Mouse (Mus musculus): Measurements from ENCODE around the gene Tenm4. TPM values are rescaled to one million over a fixed set of nuclear protein-coding genes. Genes with fewer than 3 reads are reported as not detected.
"Not testable (repeated sequence)": the region's sequence is repeated elsewhere in the genome, so short reads cannot be mapped to it uniquely, and the experiment has no call there.

The Tenm4 gene
- total RNA-seq, 2 experiments from 2014 or later = 31.5 to 38.5 TPM

DNA sequence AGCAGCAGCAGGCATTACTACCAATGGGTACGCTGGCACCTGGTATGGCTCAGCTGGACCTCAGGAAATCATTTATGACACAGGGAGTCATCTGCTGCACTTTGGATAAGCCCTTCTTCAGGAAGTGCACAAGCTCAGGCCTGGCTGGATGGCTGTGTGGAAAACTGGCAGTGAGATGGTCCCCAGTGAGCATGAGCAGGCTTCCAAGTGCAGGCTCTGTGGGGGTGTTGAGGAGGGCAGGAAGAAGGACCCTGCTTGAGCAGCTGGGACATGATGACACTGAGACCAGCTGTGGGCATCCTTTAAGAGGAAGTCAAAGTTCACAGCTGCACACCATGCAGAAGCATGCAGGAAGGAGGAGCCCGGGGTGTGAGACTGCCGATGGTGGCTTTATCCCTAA, 455.3 kb downstream of the Tenm4 start:
- no peak for DNase-seq (ENCODE audit: low spot score in 2 of 2)

GRCm38 (mm10) chr7:96630551-96630950, 459.5 kb downstream of the Tenm4 start:
- DNase-seq (ENCODE audit: low spot score in 2 of 2) = not testable (repeated sequence)

- DNase-seq (ENCODE audit: low spot score in 2 of 2) = no peak
These were observed 462.0 kb downstream of the Tenm4 start for GRCm38 (mm10) chr7:96633008-96633407.

GRCm38 (mm10) chr7:96635830-96636440, 464.9 kb downstream of the Tenm4 start:
- DNase-seq (ENCODE audit: low spot score in 2 of 2) = no peak

GRCm38 (mm10) chr7:96643461-96644204, 472.6 kb downstream of the Tenm4 start:
- DNase-seq (ENCODE audit: low spot score in 2 of 2) = peak in 1 of 2 experiments; percentile 23

DNA sequence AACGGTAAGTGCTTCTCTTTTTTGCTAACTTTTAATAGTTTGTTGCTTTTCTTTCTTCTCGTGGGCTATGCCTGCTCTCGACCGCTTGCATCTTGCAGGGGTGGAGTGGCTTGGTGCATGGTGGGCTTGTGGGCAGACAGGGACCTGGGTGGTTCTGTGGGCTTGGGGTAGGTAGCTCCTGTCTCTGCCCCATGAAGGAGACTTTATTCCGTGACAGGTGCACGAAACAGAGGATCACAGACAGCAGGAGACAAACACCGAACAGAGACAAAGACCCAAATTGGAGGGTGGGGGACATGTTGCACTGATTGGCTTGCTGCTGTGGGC, 473.1 kb downstream of the Tenm4 start:
- no peak for DNase-seq (ENCODE audit: low spot score in 2 of 2)

DNA sequence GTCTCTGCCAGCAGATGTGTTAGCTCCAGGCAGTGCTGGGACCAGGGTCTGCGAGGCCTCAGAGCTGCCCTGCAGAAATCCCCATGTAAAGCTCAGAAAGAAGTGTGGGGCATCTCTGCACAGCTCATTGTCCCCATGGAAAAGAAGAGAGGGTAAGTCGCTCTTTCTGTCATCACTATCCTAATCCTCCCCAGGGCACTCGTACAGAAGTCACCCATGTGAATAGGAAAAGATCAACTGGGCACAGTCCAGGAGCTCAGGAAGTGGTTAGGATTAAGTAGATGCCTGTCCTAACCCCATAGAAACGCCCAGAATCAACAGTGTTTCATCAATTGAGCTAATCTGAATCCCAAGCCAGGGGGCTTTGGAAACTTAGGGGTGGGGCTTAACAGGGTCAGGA, 476.6 kb downstream of the Tenm4 start:
- DNase-seq (ENCODE audit: low spot score in 2 of 2) = no peak

GRCm38 (mm10) chr7:96648606-96649005, 477.6 kb downstream of the Tenm4 start:
- DNase-seq (ENCODE audit: low spot score in 2 of 2) = no peak

DNA sequence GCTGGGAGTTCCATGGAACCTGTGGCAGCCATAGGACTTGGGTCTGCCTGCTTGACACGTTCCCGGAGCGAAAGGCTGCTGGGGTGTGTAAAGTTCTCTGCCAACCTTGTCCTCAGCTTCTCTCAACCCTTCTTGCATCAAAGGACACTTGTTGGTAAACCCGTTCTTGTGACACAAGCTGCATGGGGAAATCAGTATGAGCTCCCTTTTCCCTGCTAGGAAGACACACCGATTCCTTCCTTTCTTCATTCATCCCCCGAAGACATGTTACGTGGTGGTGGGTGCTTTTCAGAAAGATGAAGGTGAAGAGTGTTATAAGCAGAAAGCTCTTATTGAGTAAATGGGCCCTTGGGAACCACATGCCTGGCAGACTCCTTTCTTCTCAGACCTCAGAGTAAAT, 478.1 kb downstream of the Tenm4 start:
- DNase-seq (ENCODE audit: low spot score in 2 of 2) = no peak

- DNase-seq (ENCODE audit: low spot score in 2 of 2) = no peak
These were observed 479.4 kb downstream of the Tenm4 start for GRCm38 (mm10) chr7:96650435-96650834.

- DNase-seq (ENCODE audit: low spot score in 2 of 2) = no peak
These were observed 480.0 kb downstream of the Tenm4 start for GRCm38 (mm10) chr7:96651055-96651454.

DNA sequence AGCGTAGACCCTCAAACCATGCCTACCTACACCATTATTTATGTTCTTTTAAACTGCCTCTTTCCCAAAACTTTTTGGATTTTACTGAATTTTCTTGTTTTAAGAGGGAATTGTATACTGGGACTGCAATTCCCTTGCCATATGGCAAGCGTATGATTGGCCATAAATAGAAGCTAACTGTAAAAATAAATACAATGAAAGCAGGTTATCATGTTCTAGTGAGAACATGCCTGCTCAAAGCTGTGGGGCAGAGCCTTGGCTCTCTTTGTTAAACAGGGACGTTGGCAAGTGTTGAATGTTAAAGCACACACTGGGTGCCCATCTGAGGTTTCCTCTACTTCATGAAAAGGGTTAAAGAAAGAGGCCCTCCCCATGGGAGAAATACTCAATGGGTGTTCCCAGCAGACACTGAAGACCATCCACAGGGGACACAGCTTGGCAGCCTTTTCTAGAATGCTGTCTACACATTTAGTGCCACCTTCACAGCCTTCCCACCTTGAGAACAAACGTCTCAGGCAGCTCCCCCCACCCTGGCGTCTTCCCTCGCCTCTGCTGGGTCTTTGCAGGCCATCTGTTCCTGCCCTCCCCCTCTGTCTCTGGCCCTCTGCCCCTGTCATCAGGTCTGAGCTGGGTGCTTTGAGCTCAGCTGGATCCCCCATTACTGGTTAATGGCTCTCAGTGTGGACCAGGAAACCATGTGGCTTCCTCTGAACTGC, 480.7 kb downstream of the Tenm4 start:
- DNase-seq (ENCODE audit: low spot score in 2 of 2) = no peak

DNA sequence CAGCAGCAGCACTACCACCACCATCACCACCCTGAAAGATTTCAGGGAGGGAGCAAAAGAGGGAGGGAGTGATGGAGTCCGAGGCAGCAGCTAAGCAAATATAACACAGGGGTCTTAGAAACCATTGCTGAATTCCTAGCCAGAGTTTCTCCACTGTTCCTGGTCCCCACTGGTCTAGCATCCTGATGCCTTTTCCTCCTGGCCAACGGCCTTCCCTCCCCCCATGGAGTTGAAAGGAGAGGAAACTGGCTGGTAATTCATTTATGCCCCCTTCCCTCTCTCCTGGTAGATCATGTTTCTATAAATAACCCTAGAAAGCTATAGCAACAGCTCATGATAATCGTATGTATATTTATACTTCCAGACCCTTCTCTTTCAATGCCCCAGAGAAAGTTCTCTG, 481.8 kb downstream of the Tenm4 start:
- DNase-seq (ENCODE audit: low spot score in 2 of 2) = no peak

DNA sequence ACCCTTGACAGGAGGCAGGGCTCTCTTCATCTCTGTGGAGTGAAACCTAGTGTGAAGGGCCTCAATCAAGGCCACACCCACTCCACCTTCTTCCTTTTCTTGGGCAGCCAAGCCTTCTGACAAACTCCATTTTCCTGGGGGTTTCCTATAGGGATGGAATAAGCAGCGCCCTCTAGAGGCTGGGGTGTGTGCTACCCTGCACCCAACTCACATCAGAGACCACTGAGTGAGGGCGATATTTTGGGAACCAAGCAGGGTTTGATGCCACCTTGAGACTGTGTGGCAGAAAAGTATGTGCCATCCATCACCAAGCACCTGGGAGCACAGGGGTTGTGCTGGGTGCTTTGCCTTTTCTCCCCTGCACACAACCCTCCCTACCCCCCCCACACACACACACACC, 483.2 kb downstream of the Tenm4 start:
- no peak for DNase-seq (ENCODE audit: low spot score in 2 of 2)

DNA sequence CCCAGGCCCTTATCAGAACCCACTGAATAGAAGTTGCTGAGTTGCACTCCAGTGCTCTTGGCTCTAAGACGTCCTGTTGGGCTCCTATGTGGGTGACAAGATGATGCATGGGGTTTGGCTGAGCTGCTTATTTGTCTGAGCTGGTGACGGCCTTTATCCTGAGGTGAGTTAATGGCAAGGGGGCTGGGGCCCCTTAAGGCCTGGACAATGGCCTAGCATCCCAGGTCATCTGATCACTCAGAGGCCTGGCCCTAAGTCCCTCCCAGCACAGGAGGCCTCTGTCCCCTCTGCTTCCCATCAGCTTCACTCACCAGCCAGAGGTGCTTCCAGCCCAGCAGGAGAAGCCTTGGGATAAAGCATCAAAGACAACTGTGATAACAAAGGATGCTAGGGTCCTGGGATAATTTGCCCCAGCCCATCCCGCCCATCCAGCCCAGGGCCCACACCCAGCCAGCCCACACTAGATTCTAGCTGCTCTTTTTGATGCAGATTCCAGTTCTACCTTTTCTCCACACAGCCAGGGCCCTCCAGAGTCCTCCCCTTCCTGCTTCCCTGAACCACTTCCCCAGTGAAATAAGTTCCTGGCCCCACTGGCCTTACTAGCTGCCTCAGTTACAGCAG, 484.2 kb downstream of the Tenm4 start:
- DNase-seq (ENCODE audit: low spot score in 2 of 2) = no peak

DNA sequence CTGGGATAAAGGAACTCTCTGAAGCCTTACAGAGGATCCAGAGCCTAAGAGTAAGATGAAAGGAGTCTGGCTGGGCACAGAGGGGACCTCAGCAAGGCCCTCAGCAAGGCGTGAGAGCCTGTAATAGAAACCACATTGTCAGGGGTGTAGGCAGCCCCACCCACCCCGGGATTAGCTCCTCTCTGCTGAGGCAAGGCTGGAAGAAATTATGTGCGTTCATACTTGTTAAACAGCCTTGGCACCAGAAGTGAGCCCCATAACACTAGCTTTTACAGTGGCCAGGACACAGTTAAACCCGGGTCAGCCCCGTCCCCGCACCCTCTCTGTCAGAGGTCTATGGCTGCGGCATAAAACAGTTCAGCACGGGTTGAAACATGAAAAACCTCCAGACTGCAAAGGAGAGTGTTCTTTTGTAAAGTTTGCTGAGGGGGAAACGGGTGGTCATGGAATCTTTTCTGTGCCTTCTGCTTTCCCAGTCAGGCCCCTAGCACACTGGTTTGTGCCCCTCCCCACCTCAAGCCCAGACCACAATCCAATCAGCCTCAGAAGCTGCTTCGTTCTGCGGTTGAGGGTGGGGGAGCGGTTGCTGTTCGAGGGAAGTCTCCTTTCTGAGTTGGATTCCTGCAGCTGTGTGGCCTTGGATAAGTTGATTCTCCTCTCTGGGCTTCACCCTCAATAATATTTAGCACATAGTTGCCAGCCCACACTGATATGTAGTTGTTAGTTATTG, 486.2 kb downstream of the Tenm4 start:
- DNase-seq (ENCODE audit: low spot score in 2 of 2) = no peak

GRCm38 (mm10) chr7:96657857-96658580, 487.0 kb downstream of the Tenm4 start:
- no peak for DNase-seq (ENCODE audit: low spot score in 2 of 2)

- DNase-seq (ENCODE audit: low spot score in 2 of 2) = no peak
These were observed 489.9 kb downstream of the Tenm4 start for GRCm38 (mm10) chr7:96660907-96661306.

DNA sequence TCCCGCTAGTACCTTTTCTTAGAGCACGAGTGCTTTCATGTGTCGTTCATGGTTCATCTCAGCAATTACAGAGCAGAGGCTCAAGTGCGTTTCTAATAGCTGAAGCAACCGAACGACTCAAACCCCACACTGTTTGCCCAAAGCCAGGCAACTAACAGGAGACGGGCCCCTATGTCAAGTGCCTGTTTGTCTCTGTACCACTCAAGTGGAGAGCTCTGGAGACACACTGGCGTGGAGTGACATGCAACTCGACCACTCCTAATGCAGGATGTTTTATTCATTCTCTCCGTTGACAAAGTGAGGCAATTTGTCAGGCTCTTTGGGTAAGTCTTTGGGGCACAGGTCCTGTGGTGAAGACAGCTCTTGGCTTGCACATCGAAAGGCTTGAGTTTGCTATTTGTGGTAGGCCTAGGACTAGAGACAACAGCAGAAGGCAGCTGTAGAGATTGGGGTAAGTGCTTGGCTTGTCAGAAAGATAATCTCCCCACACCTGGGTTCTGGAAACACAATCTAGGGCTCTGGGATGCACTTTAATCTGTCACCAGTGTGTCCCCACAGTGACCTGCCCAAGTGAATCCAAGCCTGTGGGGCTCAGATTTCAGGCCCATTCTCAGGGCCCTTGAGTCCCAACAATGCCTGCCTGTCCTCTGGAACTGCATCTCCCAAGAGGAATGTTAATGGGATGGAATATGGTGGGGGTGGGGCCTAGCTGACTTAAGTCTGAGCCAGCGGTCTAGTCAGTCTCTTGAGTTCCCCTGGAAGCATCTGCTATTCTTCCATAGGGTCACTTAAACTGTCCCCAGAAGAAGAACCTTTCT, 490.5 kb downstream of the Tenm4 start:
- no peak for DNase-seq (ENCODE audit: low spot score in 2 of 2)

DNA sequence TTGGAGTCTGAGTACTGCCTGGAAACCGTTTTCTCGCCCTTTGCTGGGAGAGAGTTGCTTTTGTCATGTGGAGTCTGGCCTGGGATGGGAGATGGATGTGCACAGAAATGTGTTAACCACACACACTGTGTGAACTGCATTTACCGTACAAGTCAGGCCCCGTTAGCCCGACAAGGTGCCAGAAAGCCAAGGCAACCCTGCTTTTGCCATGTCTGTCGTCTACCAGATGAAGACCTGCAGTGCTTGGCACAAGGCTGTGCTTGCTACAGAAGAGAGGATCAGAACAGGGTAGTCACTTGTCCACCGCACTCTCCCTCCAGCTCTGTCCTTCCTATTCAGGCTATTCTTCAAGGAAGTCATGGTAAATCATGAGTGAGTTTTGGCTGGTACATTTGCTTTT, 492.3 kb downstream of the Tenm4 start:
- DNase-seq (ENCODE audit: low spot score in 2 of 2) = no peak
